In the genomic region with DNA sequence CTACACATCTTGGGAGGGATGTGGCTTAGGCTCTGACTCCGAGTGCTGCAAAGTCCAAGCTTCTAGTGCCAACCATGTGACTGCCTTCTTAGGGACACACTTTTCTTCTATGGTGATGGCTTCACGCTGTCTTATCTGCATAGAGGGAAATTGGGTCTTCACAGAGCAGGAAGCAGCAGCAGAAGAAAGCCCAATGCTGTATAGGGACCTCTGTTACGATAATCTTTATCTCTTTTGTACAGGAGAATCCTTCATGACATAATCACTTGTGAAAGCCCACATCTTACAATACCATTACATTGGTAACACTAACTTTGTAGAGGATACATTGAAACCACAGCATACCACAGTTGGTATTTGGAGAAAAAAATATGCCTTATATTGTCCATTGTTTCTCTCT, we compare ENCODE assay signal across 16 mouse cellular contexts.
"Had no signal": no experiment of that assay in that cellular context is flagged by ENCODE, and none has a peak within 500 bp of the region (broad histone marks: within the 10 kb centered on the region; RNA-seq: fewer than 3 reads in every experiment).

No protein-coding gene starts in this region.

- H3K4me2 ChIP-seq: kidney, embryonic 15.5 days; limb, embryonic 13.5 days; lung, embryonic 14.5 days; midbrain, embryonic 11.5 days had no signal

- H3K4me3 ChIP-seq: kidney, embryonic 15.5 days; limb, embryonic 13.5 days; megakaryocyte, embryonic 14.5 days had no signal

- H3K4me1 ChIP-seq: limb, embryonic 13.5 days; megakaryocyte, embryonic 14.5 days had no signal

- H3K9ac ChIP-seq: kidney, embryonic 15.5 days; limb, embryonic 13.5 days; lung, embryonic 14.5 days had no signal

- H3K9me3 ChIP-seq: kidney, embryonic 15.5 days; limb, embryonic 13.5 days had no signal

- H3K27me3 ChIP-seq: kidney, embryonic 15.5 days; limb, embryonic 13.5 days; megakaryocyte, embryonic 14.5 days had no signal

- H3K27ac ChIP-seq: kidney, embryonic 15.5 days; limb, embryonic 13.5 days; macrophage; stomach, postnatal 0 days had no signal

- H3K36me3 ChIP-seq: kidney, embryonic 15.5 days; limb, embryonic 13.5 days had no signal

- DNase-seq: kidney, adult 8-10 months; kidney, postnatal 10 days; kidney, postnatal 36 days; left cerebral cortex, postnatal 4 days; lung, embryonic 14.5 days; midbrain, embryonic 14.5 days; right cerebral cortex, postnatal 4 days; thymus, postnatal 25 days had no signal

- ATAC-seq: intestine, postnatal 0 days; lung, postnatal 0 days had no signal
